18 mouse cellular contexts compared by ENCODE assay signal in the genomic region with DNA sequence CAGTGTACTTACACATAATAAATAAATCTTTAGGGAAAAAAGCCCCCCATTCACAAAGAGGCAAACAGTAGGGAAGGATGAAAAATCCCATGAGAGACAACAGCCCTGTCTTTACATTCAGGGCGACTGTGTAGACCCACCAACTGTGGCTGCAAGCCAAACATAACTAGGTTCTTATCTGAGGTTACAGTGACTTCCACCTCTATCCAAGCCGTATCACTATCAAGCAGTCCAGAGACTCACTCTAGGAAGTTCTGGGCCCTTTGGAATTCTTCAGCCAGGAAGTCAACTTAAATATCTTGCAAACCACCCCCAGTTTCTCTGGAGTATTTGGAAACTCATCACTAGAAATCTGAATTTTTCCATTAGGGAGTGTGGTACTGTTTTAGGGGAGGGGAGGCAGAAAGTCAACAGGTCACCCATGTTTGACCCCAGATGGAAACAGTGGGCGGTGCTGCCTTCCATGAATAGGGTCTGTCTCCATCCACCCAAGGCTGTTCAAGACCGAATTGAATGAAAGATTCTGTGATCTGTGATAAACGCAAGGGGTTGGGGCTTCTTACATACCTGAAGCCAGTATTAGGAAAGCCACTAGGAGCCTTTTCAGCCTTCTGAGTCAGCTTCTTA. TPM values are rescaled to one million over a fixed set of nuclear protein-coding genes. Genes with fewer than 3 reads are reported as not detected.
DNase-seq lines count a peak whose midpoint lies in the region; ATAC-seq and TF ChIP-seq lines count a peak whose summit lies in the region.
"Had no signal": no experiment of that assay in that cellular context is flagged by ENCODE, and none has a peak within 500 bp of the region (broad histone marks: within the 10 kb centered on the region; RNA-seq: fewer than 3 reads in every experiment).

No protein-coding gene starts in this region.

- H3K4me3 ChIP-seq in heart, embryonic 10.5 days: no peak overlapping the region
- H3K4me3 ChIP-seq in kidney, embryonic 16.5 days (ENCODE audit: low read length): no peak overlapping the region
- H3K4me3 ChIP-seq in heart, postnatal 0 days (ENCODE audit: low read depth, low read length): no peak overlapping the region
- H3K4me3 ChIP-seq: erythroblast, embryonic 14.5 days; limb, embryonic 12.5 days; stomach, embryonic 15.5 days had no signal

- H3K27ac ChIP-seq in heart, embryonic 10.5 days: peak overlapping the region; percentile 62; the same call in 1 of the 2 replicates
- H3K27ac ChIP-seq in kidney, embryonic 16.5 days (ENCODE audit: low read length): peak overlapping the region; percentile 3; the same call in 1 of the 2 replicates
- H3K27ac ChIP-seq in heart, postnatal 0 days (ENCODE audit: low read depth): peak overlapping the region; percentile 51; the same call in 1 of the 2 replicates
- H3K27ac ChIP-seq: limb, embryonic 12.5 days; stomach, embryonic 15.5 days had no signal

- H3K9me3 ChIP-seq in heart, embryonic 10.5 days: no peaks in the 10 kb centered on the region
- H3K9me3 ChIP-seq in kidney, embryonic 16.5 days (ENCODE audit: low read length): no peaks in the 10 kb centered on the region
- H3K9me3 ChIP-seq in heart, postnatal 0 days (replicated peaks; ENCODE audit: control insufficient read depth, low read length): no peaks in the 10 kb centered on the region
- H3K9me3 ChIP-seq: limb, embryonic 12.5 days; stomach, embryonic 15.5 days had no signal

- intact Hi-C loops in heart, postnatal 10 days (cut with DNase I): no loop called here

- no peak for TF ChIP-seq CTCF in heart, postnatal 0 days (IDR thresholded peaks at IDR 0.05; ENCODE audit: low read depth)

- no peak overlapping the region for H3K4me2 ChIP-seq in kidney, embryonic 16.5 days (replicated peaks; ENCODE audit: low read depth, low read length)
- no peak overlapping the region for H3K4me2 ChIP-seq in heart, postnatal 0 days (ENCODE audit: low read depth, low read length)
- H3K4me2 ChIP-seq: limb, embryonic 12.5 days; stomach, embryonic 15.5 days had no signal

- no peaks in the 10 kb centered on the region for H3K27me3 ChIP-seq in heart, embryonic 10.5 days (ENCODE audit: insufficient read depth, poor library complexity, severe bottlenecking)
- H3K27me3 ChIP-seq in kidney, embryonic 16.5 days (ENCODE audit: insufficient read depth, low read length): no peaks in the 10 kb centered on the region
- no peaks in the 10 kb centered on the region for H3K27me3 ChIP-seq in heart, postnatal 0 days (ENCODE audit: control insufficient read depth, insufficient read depth, low read length)
- H3K27me3 ChIP-seq: limb, embryonic 12.5 days; stomach, embryonic 15.5 days had no signal

- peaks cover 37% of the 10 kb centered on the region for H3K4me1 ChIP-seq in heart, embryonic 10.5 days
- H3K4me1 ChIP-seq in kidney, embryonic 16.5 days (ENCODE audit: insufficient read depth, low read length): peaks cover 4% of the 10 kb centered on the region; the same call in 1 of the 2 replicates
- H3K4me1 ChIP-seq in heart, postnatal 0 days (ENCODE audit: control insufficient read depth, insufficient read depth): peaks cover 29% of the 10 kb centered on the region
- H3K4me1 ChIP-seq: limb, embryonic 12.5 days had no signal

- no peaks in the 10 kb centered on the region for H3K36me3 ChIP-seq in heart, embryonic 10.5 days
- no peaks in the 10 kb centered on the region for H3K36me3 ChIP-seq in kidney, embryonic 16.5 days (ENCODE audit: insufficient read depth, low read length)
- no peaks in the 10 kb centered on the region for H3K36me3 ChIP-seq in heart, postnatal 0 days (replicated peaks; ENCODE audit: control insufficient read depth, insufficient read depth, low read length)
- H3K36me3 ChIP-seq: limb, embryonic 12.5 days; stomach, embryonic 15.5 days had no signal

- H3K9ac ChIP-seq in kidney, embryonic 16.5 days (replicated peaks; ENCODE audit: low read length): no peak overlapping the region
- no peak overlapping the region for H3K9ac ChIP-seq in heart, postnatal 0 days (replicated peaks; ENCODE audit: low read depth, low read length)
- H3K9ac ChIP-seq: limb, embryonic 12.5 days; stomach, embryonic 15.5 days had no signal

- DNase-seq in heart, embryonic 10.5 days (ENCODE audit: low spot score): no peak
- DNase-seq in heart, postnatal 10 days: no peak
- DNase-seq in kidney, postnatal 25 days: no peak
- DNase-seq in heart, postnatal 0 days (ENCODE audit: low spot score): peak; percentile 62
- no peak for DNase-seq in spleen, adult 18-20 months
- DNase-seq: adrenal gland, postnatal 36 days; cerebellum, postnatal 14 days; kidney, postnatal 14 days had no signal

- ATAC-seq in kidney, embryonic 16.5 days (ENCODE audit: low FRiP score, low TSS enrichment): 0 out of 2 replicates have a peak, but pooled peaks have one; percentile 37
- ATAC-seq in heart, postnatal 0 days (ENCODE audit: insufficient read depth, low read depth): peak; percentile 67
- ATAC-seq in megakaryocyte progenitor cell, adult 5-6 weeks (replicated peaks; ENCODE audit: poor library complexity): peak; percentile 59
- ATAC-seq: forebrain, embryonic 14.5 days; hindbrain, embryonic 16.5 days; lung, postnatal 0 days had no signal

- no peak for TF ChIP-seq EP300 in heart, postnatal 0 days (IDR thresholded peaks at IDR 0.05; ENCODE audit: low read depth)

- WGBS in heart, embryonic 10.5 days: 60% methylated on average over 5 of the region's 5 CpGs
- WGBS in kidney, embryonic 16.5 days: 76% methylated on average over 5 of the region's 5 CpGs
- 52% methylated on average over 5 of the region's 5 CpGs for WGBS in heart, postnatal 0 days

RNA-seq across cellular contexts. Expression of gene Cfap97d2, which starts 6.3 kb away (rescaled TPM):
- not detected in 2 replicates for polyA plus RNA-seq in heart, embryonic 10.5 days (2016; fragmentation: Nextera tagmentation; extraction: Ambion mirVana)
- not detected for total RNA-seq in heart, postnatal 10 days (2021)
- polyA plus RNA-seq in kidney, embryonic 16.5 days (2015; fragmentation: Nextera tagmentation; extraction: Ambion mirVana): 0.19 TPM in 1 of 2 replicates, not detected in the other
- not detected in 2 replicates for total RNA-seq in heart, postnatal 0 days (2014; rRNA removed; ENCODE audit: low replicate concordance)
- 0.10 TPM in 1 of 2 replicates, not detected in the other for polyA plus RNA-seq in heart, postnatal 0 days (2015; fragmentation: Nextera tagmentation; extraction: Ambion mirVana)
- total RNA-seq in megakaryocyte progenitor cell, adult 5-6 weeks (2015): not detected in 2 replicates
- not detected in 2 replicates for total RNA-seq in megakaryocyte progenitor cell, adult 5-6 weeks (2017)
- polyA plus RNA-seq: erythroblast, embryonic 14.5 days; intestine, postnatal 0 days; stomach, embryonic 15.5 days; thymus, postnatal 0 days had no signal

RNA-seq across cellular contexts. Expression of gene Rasa3, which starts 22.0 kb away (rescaled TPM):
- 33.0 and 48.0 TPM in 2 replicates for polyA plus RNA-seq in heart, embryonic 10.5 days (2016; fragmentation: Nextera tagmentation; extraction: Ambion mirVana)
- 10 to 100 TPM; 22.3 to 25.1 TPM for total RNA-seq in heart, postnatal 10 days (2021)
- 23.8 and 28.2 TPM in 2 replicates for polyA plus RNA-seq in kidney, embryonic 16.5 days (2015; fragmentation: Nextera tagmentation; extraction: Ambion mirVana)
- total RNA-seq in heart, postnatal 0 days (2014; rRNA removed; ENCODE audit: low replicate concordance): 27.7 and 29.9 TPM in 2 replicates
- polyA plus RNA-seq in heart, postnatal 0 days (2015; fragmentation: Nextera tagmentation; extraction: Ambion mirVana): 11.8 and 13.2 TPM in 2 replicates
- 24.1 and 36.8 TPM in 2 replicates for total RNA-seq in megakaryocyte progenitor cell, adult 5-6 weeks (2015)
- 49.3 and 51.3 TPM in 2 replicates for total RNA-seq in megakaryocyte progenitor cell, adult 5-6 weeks (2017)

RNA-seq across cellular contexts. Expression of gene Cdc16, which starts 58.0 kb away (rescaled TPM):
- polyA plus RNA-seq in heart, embryonic 10.5 days (2016; fragmentation: Nextera tagmentation; extraction: Ambion mirVana): 160 and 186 TPM in 2 replicates
- total RNA-seq in heart, postnatal 10 days (2021): 10 to 100 TPM; 40.6 to 43.1 TPM
- 180 and 181 TPM in 2 replicates for polyA plus RNA-seq in kidney, embryonic 16.5 days (2015; fragmentation: Nextera tagmentation; extraction: Ambion mirVana)
- total RNA-seq in heart, postnatal 0 days (2014; rRNA removed; ENCODE audit: low replicate concordance): 80.9 and 89.3 TPM in 2 replicates
- 52.0 and 53.1 TPM in 2 replicates for polyA plus RNA-seq in heart, postnatal 0 days (2015; fragmentation: Nextera tagmentation; extraction: Ambion mirVana)
- total RNA-seq in megakaryocyte progenitor cell, adult 5-6 weeks (2015): 105 and 118 TPM in 2 replicates
- total RNA-seq in megakaryocyte progenitor cell, adult 5-6 weeks (2017): 62.4 and 66.8 TPM in 2 replicates

Comparison
In these comparisons a context has a peak if more than half of its experiments do, and no peak if none do; other contexts are left out.
1. H3K27ac ChIP-seq: peak in every context shown above with its lines; median percentile 62 in heart, embryonic 10.5 days; 51 in heart, postnatal 0 days; 3 in kidney, embryonic 16.5 days.